Mouse (Mus musculus): ENCODE measurements around the gene Gm17657. TPM values are rescaled to one million over a fixed set of nuclear protein-coding genes. Genes with fewer than 3 reads are reported as not detected.

Gm17657 gene
- polyA plus RNA-seq, 1 experiment from 2014 or later, result not detected

- 86% methylated on average over 15 of the region's 15 CpGs for WGBS
- Histone ChIP-seq H3K27ac (no peak overlapping the region), H3K36me3 (peaks cover 95% of the 10 kb centered on the region), H3K27me3 (ENCODE audit: insufficient read depth, poor library complexity, severe bottlenecking) (no peaks in the 10 kb centered on the region), H3K4me3 (no peak overlapping the region), H3K4me1 (replicated peaks) (no peaks in the 10 kb centered on the region), H3K9me3 (no peaks in the 10 kb centered on the region)
- DNase-seq (ENCODE audit: low spot score), result no peak
Observed at GRCm38 (mm10) chr17:29568435-29568834, 19.0 kb upstream of the Gm17657 start.

- H3K4me1 ChIP-seq (replicated peaks), result no peaks in the 10 kb centered on the region
- H3K27ac ChIP-seq, result no peak overlapping the region
- H3K9me3 ChIP-seq, result no peaks in the 10 kb centered on the region
- no peak overlapping the region for H3K4me3 ChIP-seq
- 98% methylated on average over 5 of the region's 5 CpGs for WGBS
- DNase-seq (ENCODE audit: low spot score), result no peak
- H3K27me3 ChIP-seq (ENCODE audit: insufficient read depth, poor library complexity, severe bottlenecking), result no peaks in the 10 kb centered on the region
- peaks cover 66% of the 10 kb centered on the region for H3K36me3 ChIP-seq
Observed at GRCm38 (mm10) chr17:29565521-29565920, 16.1 kb upstream of the Gm17657 start.

GRCm38 (mm10) chr17:29558476-29558875 is 9.0 kb upstream of the Gm17657 start:
- DNase-seq (ENCODE audit: low spot score), result no peak
- no peak overlapping the region for H3K4me3 ChIP-seq
- no peak overlapping the region for H3K27ac ChIP-seq
- peaks cover 10% of the 10 kb centered on the region for H3K4me1 ChIP-seq (replicated peaks)
- 85% methylated on average over 5 of the region's 5 CpGs for WGBS
- H3K36me3 ChIP-seq, result peaks cover 28% of the 10 kb centered on the region
- no peaks in the 10 kb centered on the region for H3K27me3 ChIP-seq (ENCODE audit: insufficient read depth, poor library complexity, severe bottlenecking)
- 0 out of 2 replicates have a peak, but pooled peaks cover 5% of the 10 kb centered on the region for H3K9me3 ChIP-seq

GRCm38 (mm10) chr17:29556893-29557292 is 7.5 kb upstream of the Gm17657 start:
- no peak for DNase-seq (ENCODE audit: low spot score)
- Histone ChIP-seq H3K9me3 (0 out of 2 replicates have a peak, but pooled peaks cover 5% of the 10 kb centered on the region), H3K4me3 (no peak overlapping the region), H3K27ac (no peak overlapping the region), H3K27me3 (ENCODE audit: insufficient read depth, poor library complexity, severe bottlenecking) (no peaks in the 10 kb centered on the region), H3K36me3 (peaks cover 28% of the 10 kb centered on the region), H3K4me1 (replicated peaks) (peaks cover 10% of the 10 kb centered on the region)
- WGBS, result 91% methylated on average over 7 of the region's 7 CpGs

- 0 out of 2 replicates have a peak, but pooled peaks cover 5% of the 10 kb centered on the region for H3K9me3 ChIP-seq
- H3K4me3 ChIP-seq, result no peak overlapping the region
- no peak for DNase-seq (ENCODE audit: low spot score)
- H3K4me1 ChIP-seq (replicated peaks), result peaks cover 12% of the 10 kb centered on the region
- 94% methylated on average over 10 of the region's 10 CpGs for WGBS
- no peaks in the 10 kb centered on the region for H3K27me3 ChIP-seq (ENCODE audit: insufficient read depth, poor library complexity, severe bottlenecking)
- peaks cover 28% of the 10 kb centered on the region for H3K36me3 ChIP-seq
- no peak overlapping the region for H3K27ac ChIP-seq
Observed at GRCm38 (mm10) chr17:29556456-29556855, 7.0 kb upstream of the Gm17657 start.

GRCm38 (mm10) chr17:29554176-29554575 is 4.7 kb upstream of the Gm17657 start:
- Histone ChIP-seq H3K4me3 (no peak overlapping the region), H3K27ac (no peak overlapping the region), H3K27me3 (ENCODE audit: insufficient read depth, poor library complexity, severe bottlenecking) (no peaks in the 10 kb centered on the region), H3K9me3 (no peaks in the 10 kb centered on the region), H3K36me3 (peaks cover 17% of the 10 kb centered on the region), H3K4me1 (replicated peaks) (peaks cover 34% of the 10 kb centered on the region)
- DNase-seq (ENCODE audit: low spot score), result no peak

GRCm38 (mm10) chr17:29552162-29552732 is 2.8 kb upstream of the Gm17657 start, which contains the start of gene Tmem217:
TSS of gene Tmem217 (minus strand) at chr17:29552385.
- 94% methylated on average over 5 of the region's 5 CpGs for WGBS
- Histone ChIP-seq H3K4me1 (replicated peaks) (peaks cover 31% of the 10 kb centered on the region), H3K9me3 (no peaks in the 10 kb centered on the region), H3K36me3 (peaks cover 9% of the 10 kb centered on the region; the same call in 1 of the 2 replicates), H3K27ac (no peak within 1 kb of the TSS), H3K4me3 (no peak within 1 kb of the TSS), H3K27me3 (ENCODE audit: insufficient read depth, poor library complexity, severe bottlenecking) (no peaks in the 10 kb centered on the region)
- DNase-seq (ENCODE audit: low spot score), result no peak

- H3K4me1 ChIP-seq (replicated peaks), result peaks cover 28% of the 10 kb centered on the region
- WGBS, result 67% methylated on average over 6 of the region's 6 CpGs
- H3K36me3 ChIP-seq, result 0 out of 2 replicates have a peak, but pooled peaks cover 5% of the 10 kb centered on the region
- H3K4me3 ChIP-seq, result peak overlapping the region; percentile 99; the same call in 1 of the 2 replicates
- no peak overlapping the region for H3K27ac ChIP-seq
- no peak for DNase-seq (ENCODE audit: low spot score)
- no peaks in the 10 kb centered on the region for H3K27me3 ChIP-seq (ENCODE audit: insufficient read depth, poor library complexity, severe bottlenecking)
- no peaks in the 10 kb centered on the region for H3K9me3 ChIP-seq
Observed at GRCm38 (mm10) chr17:29551019-29551418, 1.6 kb upstream of the Gm17657 start.

GRCm38 (mm10) chr17:29548994-29549393 is 444 bp downstream of the Gm17657 start:
- DNase-seq (ENCODE audit: low spot score), result no peak
- Histone ChIP-seq H3K27ac (peak overlapping the region; percentile 96; the same call in 1 of the 2 replicates), H3K36me3 (no peaks in the 10 kb centered on the region), H3K4me1 (replicated peaks) (peaks cover 28% of the 10 kb centered on the region), H3K27me3 (ENCODE audit: insufficient read depth, poor library complexity, severe bottlenecking) (no peaks in the 10 kb centered on the region), H3K9me3 (no peaks in the 10 kb centered on the region), H3K4me3 (peak overlapping the region; percentile 99)
- WGBS, result 54% methylated on average over 8 of the region's 8 CpGs

GRCm38 (mm10) chr17:29548494-29548893 is 944 bp downstream of the Gm17657 start:
- Histone ChIP-seq H3K27ac (no peak overlapping the region), H3K27me3 (ENCODE audit: insufficient read depth, poor library complexity, severe bottlenecking) (no peaks in the 10 kb centered on the region), H3K36me3 (no peaks in the 10 kb centered on the region), H3K4me1 (replicated peaks) (peaks cover 26% of the 10 kb centered on the region), H3K9me3 (no peaks in the 10 kb centered on the region), H3K4me3 (no peak overlapping the region)
- DNase-seq (ENCODE audit: low spot score), result no peak
- WGBS, result 78% methylated on average over 3 of the region's 3 CpGs

GRCm38 (mm10) chr17:29545241-29545640 is 4.2 kb downstream of the Gm17657 start:
- Histone ChIP-seq H3K9me3 (no peaks in the 10 kb centered on the region), H3K27ac (no peak overlapping the region), H3K27me3 (ENCODE audit: insufficient read depth, poor library complexity, severe bottlenecking) (no peaks in the 10 kb centered on the region), H3K36me3 (no peaks in the 10 kb centered on the region), H3K4me3 (no peak overlapping the region), H3K4me1 (replicated peaks) (peaks cover 11% of the 10 kb centered on the region)
- WGBS, result 87% methylated on average over 5 of the region's 5 CpGs
- no peak for DNase-seq (ENCODE audit: low spot score)

GRCm38 (mm10) chr17:29544064-29544463 is 5.4 kb downstream of the Gm17657 start:
- no peaks in the 10 kb centered on the region for H3K27me3 ChIP-seq (ENCODE audit: insufficient read depth, poor library complexity, severe bottlenecking)
- H3K36me3 ChIP-seq, result no peaks in the 10 kb centered on the region
- H3K27ac ChIP-seq, result no peak overlapping the region
- no peak overlapping the region for H3K4me3 ChIP-seq
- DNase-seq (ENCODE audit: low spot score), result no peak
- peaks cover 1% of the 10 kb centered on the region; the same call in 1 of the 2 replicates for H3K4me1 ChIP-seq (replicated peaks)
- no peaks in the 10 kb centered on the region for H3K9me3 ChIP-seq
- 86% methylated on average over 2 of the region's 2 CpGs for WGBS

- Histone ChIP-seq H3K27ac (no peak overlapping the region), H3K4me3 (no peak overlapping the region), H3K9me3 (no peaks in the 10 kb centered on the region), H3K36me3 (no peaks in the 10 kb centered on the region), H3K4me1 (replicated peaks) (no peaks in the 10 kb centered on the region), H3K27me3 (ENCODE audit: insufficient read depth, poor library complexity, severe bottlenecking) (no peaks in the 10 kb centered on the region)
- no peak for DNase-seq (ENCODE audit: low spot score)
- 87% methylated on average over 19 of the region's 19 CpGs for WGBS
Observed at GRCm38 (mm10) chr17:29542831-29543690, 6.4 kb downstream of the Gm17657 start.

All from hindbrain, embryonic 10.5 days (tissue).